Mouse (Mus musculus) limb, embryonic 14.5 days (tissue): ENCODE results near the gene Ctbp1. TPM values are rescaled to one million over a fixed set of nuclear protein-coding genes. Genes with fewer than 3 reads are reported as not detected.
A peak's percentile ranks its signal among the peaks of the same experiment; 100 is the strongest.

Experiments
- ATAC-seq: fragments of 200-750 bp; cut with Nextera tagmentation; 2 replicates; pipeline ENCODE4 v1.8.0; 2017; ENCODE audit warnings: low read depth, moderate number of reproducible peaks, moderate TSS enrichment; ENCODE audit not compliant: low FRiP score
- DNase-seq: peaks from one replicate; pipeline ENCODE4 v3.0.0-alpha.2; 2015; ENCODE audit warnings: low spot score
- H3K27ac ChIP-seq: fragments of 300-500 bp; sonication (generic); replicated peaks from 2 replicates; pipeline ENCODE4 v1.5.1; 2014; ENCODE audit warnings: low read depth, mild to moderate bottlenecking, low read length, moderate library complexity, mixed read lengths
- H3K27me3 ChIP-seq: fragments of 300-500 bp; sonication (generic); 2 replicates; pipeline ENCODE4 v1.6.1; 2014; ENCODE audit warnings: low read length, mixed read lengths; ENCODE audit not compliant: control insufficient read depth, insufficient read depth
- H3K36me3 ChIP-seq: fragments of 300-500 bp; sonication (generic); 2 replicates; pipeline ENCODE4 v1.6.1; 2014; ENCODE audit warnings: mild to moderate bottlenecking, low read length, moderate library complexity, mixed read lengths; ENCODE audit not compliant: control insufficient read depth, insufficient read depth
- H3K4me1 ChIP-seq: fragments of 300-500 bp; sonication (generic); 2 replicates; pipeline ENCODE4 v1.6.1; 2014; ENCODE audit warnings: antibody characterized with exemption, low read length, mixed read lengths; ENCODE audit not compliant: control insufficient read depth, insufficient read depth
- H3K4me2 ChIP-seq: fragments of 300-500 bp; sonication (generic); replicated peaks from 2 replicates; pipeline ENCODE4 v1.6.1; 2014; ENCODE audit warnings: low read depth, mild to moderate bottlenecking, low read length, moderate library complexity; ENCODE audit not compliant: severe bottlenecking
- H3K4me3 ChIP-seq: fragments of 300-500 bp; sonication (generic); replicated peaks from 2 replicates; pipeline ENCODE4 v1.5.1; 2014; ENCODE audit warnings: low read length
- H3K9ac ChIP-seq: fragments of 300-500 bp; sonication (generic); 2 replicates; pipeline ENCODE4 v1.6.1; 2014; ENCODE audit warnings: mild to moderate bottlenecking, low read depth, low read length, moderate library complexity; ENCODE audit not compliant: severe bottlenecking
- H3K9me3 ChIP-seq: fragments of 300-500 bp; sonication (generic); 2 replicates; pipeline ENCODE4 v1.6.1; 2016; ENCODE audit warnings: low read length; ENCODE audit not compliant: control insufficient read depth
- POLR2A ChIP-seq: fragments of 200-500 bp; IDR thresholded peaks from 2 replicates; pipeline ENCODE4 v1.8.0; 2012; ENCODE audit warnings: inconsistent platforms, mild to moderate bottlenecking, moderate library complexity, borderline replicate concordance; ENCODE audit not compliant: insufficient read depth, insufficient read length; ENCODE audit errors: extremely low read depth
- WGBS: fragments of 180-500 bp; shearing (Covaris S2); extraction: QIAGEN DNeasy Blood & Tissue Kit; methylation state at CpG from one replicate; pipeline ENCODE4 v1.1.7; 2014; 5-methylcytosine and 5-hydroxymethylcytosine counted together
- polyA plus RNA-seq, 2 experiments: library from polyadenylated mRNA; depleted of rRNA in 1 of 2; stranded (reverse) in 1 of 2; unstranded in 1 of 2; fragments of >200 nt; fragmentation: Nextera tagmentation in 1 of 2; extraction: Ambion mirVana in 1 of 2; gene quantifications; 2 replicates each; pipeline versions ENCODE4 v1.2.1 to v1.2.3; 2012 to 2014

Ctbp1 gene
- polyA plus RNA-seq, 2 experiments, result 270 to 341 TPM

- no peak overlapping the region for H3K9ac ChIP-seq
- no peak for TF ChIP-seq POLR2A
- no peaks in the 10 kb centered on the region for H3K9me3 ChIP-seq
- H3K4me2 ChIP-seq, result no peak overlapping the region
- H3K27me3 ChIP-seq, result no peaks in the 10 kb centered on the region
- H3K4me3 ChIP-seq, result no peak overlapping the region
- ATAC-seq (no peak), DNase-seq (no peak)
- WGBS, result 58% methylated on average over 13 of the region's 13 CpGs
- peaks cover 12% of the 10 kb centered on the region; the same call in 1 of the 2 replicates for H3K4me1 ChIP-seq
- H3K36me3 ChIP-seq, result no peaks in the 10 kb centered on the region
- no peak overlapping the region for H3K27ac ChIP-seq
Observed at GRCm38 (mm10) chr5:33234391-33235031, 40.3 kb downstream of the Ctbp1 start.

- Histone ChIP-seq H3K4me1 (peaks cover 7% of the 10 kb centered on the region), H3K27ac (no peak overlapping the region), H3K4me2 (no peak overlapping the region), H3K36me3 (no peaks in the 10 kb centered on the region), H3K9me3 (no peaks in the 10 kb centered on the region), H3K9ac (no peak overlapping the region), H3K27me3 (no peaks in the 10 kb centered on the region), H3K4me3 (no peak overlapping the region)
- WGBS, result 65% methylated on average over 5 of the region's 5 CpGs
- DNase-seq (no peak), ATAC-seq (no peak)
- TF ChIP-seq POLR2A, result no peak
Observed at GRCm38 (mm10) chr5:33232791-33233190, 42.0 kb downstream of the Ctbp1 start.

DNA sequence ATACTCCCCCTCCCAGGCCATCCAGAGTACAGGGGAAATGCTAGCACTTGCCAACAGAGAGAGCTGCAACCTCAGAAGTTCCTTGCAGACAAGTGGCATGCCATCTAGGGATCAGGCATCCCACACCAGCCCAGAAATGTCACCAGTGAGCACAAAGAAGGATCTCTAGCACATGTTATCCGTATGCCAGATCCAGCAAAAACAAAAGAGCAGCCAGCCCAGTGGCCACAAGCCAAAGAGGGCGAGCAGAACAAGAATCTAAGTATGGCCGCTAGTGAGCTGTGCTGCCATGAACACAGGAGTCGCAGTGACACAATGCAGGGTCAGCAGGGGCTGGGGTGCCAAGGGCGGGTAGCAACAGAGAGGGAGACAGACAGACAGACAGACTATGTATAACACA is 44.5 kb downstream of the Ctbp1 start:
- Histone ChIP-seq H3K36me3 (no peaks in the 10 kb centered on the region), H3K27me3 (no peaks in the 10 kb centered on the region), H3K9me3 (no peaks in the 10 kb centered on the region), H3K9ac (no peak overlapping the region), H3K4me3 (no peak overlapping the region), H3K27ac (no peak overlapping the region), H3K4me1 (peaks cover 9% of the 10 kb centered on the region), H3K4me2 (no peak overlapping the region)
- no peak for ATAC-seq
- DNase-seq, result no peak
- no peak for TF ChIP-seq POLR2A
- WGBS, result 74% methylated on average over 5 of the region's 5 CpGs

- DNase-seq (no peak), ATAC-seq (0 out of 2 replicates have a peak, but pooled peaks have one; percentile 37)
- H3K36me3 ChIP-seq, result no peaks in the 10 kb centered on the region
- WGBS, result 48% methylated on average over 5 of the region's 5 CpGs
- no peak overlapping the region for H3K4me2 ChIP-seq
- H3K27ac ChIP-seq, result 0 out of 2 replicates have a peak overlapping the region, but pooled peaks have one; percentile 39
- no peaks in the 10 kb centered on the region for H3K9me3 ChIP-seq
- H3K4me1 ChIP-seq, result peaks cover 9% of the 10 kb centered on the region
- no peak overlapping the region for H3K9ac ChIP-seq
- H3K4me3 ChIP-seq, result no peak overlapping the region
- no peaks in the 10 kb centered on the region for H3K27me3 ChIP-seq
- TF ChIP-seq POLR2A, result no peak
Observed at GRCm38 (mm10) chr5:33228428-33228827, 46.4 kb downstream of the Ctbp1 start.

DNA sequence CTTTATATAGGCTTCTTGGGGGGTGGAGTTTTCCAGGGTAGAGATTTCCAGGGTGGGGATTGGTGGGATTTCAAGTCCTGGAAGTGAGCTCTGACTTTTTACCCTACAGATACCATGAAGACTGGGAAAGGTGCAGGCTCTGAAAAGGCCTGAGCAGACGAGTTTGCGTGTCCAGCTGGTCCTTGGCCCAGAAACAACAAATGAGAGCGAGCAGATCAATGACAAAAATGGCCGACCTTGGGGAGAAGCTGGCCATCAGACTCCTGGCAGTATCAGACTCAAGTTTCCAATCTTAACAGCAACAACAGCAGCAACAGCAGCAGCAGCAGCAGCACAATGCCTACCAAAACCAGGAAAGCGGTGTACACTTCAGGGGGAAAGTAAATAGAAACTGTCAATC is 49.1 kb downstream of the Ctbp1 start:
- Histone ChIP-seq H3K36me3 (no peaks in the 10 kb centered on the region), H3K9me3 (no peaks in the 10 kb centered on the region), H3K4me3 (no peak overlapping the region), H3K4me1 (peaks cover 30% of the 10 kb centered on the region), H3K4me2 (no peak overlapping the region), H3K9ac (no peak overlapping the region), H3K27me3 (no peaks in the 10 kb centered on the region), H3K27ac (no peak overlapping the region)
- ATAC-seq (no peak), DNase-seq (no peak)
- TF ChIP-seq POLR2A, result no peak
- WGBS, result 88% methylated on average over 5 of the region's 5 CpGs
